Mouse (Mus musculus): ENCODE data around the gene Gm6676. TPM values are rescaled to one million over a fixed set of nuclear protein-coding genes. Genes with fewer than 3 reads are reported as not detected.

The Gm6676 gene
- not detected in 2 replicates for polyA plus RNA-seq (2015; fragmentation: Nextera tagmentation; extraction: Ambion mirVana)

GRCm38 (mm10) chr14:7125312-7125711 is at the start of gene Gm6676:
Gm6676 (minus strand) TSS chr14:7125412.

GRCm38 (mm10) chr14:7174483-7174971 is 49.3 kb upstream of the Gm6676 start, which contains the start of gene Gm3512:
Gm3512 (minus strand) TSS chr14:7174533.

GRCm38 (mm10) chr14:7100521-7100920 is 24.7 kb downstream of the Gm6676 start, which contains the start of gene Gm3696:
Gm3696 (minus strand) TSS chr14:7100621.

Other genes starting within 250 kb of the Gm6676 start
- gene Gm3667, start 235.4 kb downstream of the Gm6676 start, polyA plus RNA-seq (2015; fragmentation: Nextera tagmentation; extraction: Ambion mirVana), result 0.07 and 0.13 TPM in 2 replicates
- gene Gm6356, start 151.6 kb downstream of the Gm6676 start, polyA plus RNA-seq (2015; fragmentation: Nextera tagmentation; extraction: Ambion mirVana), result not detected in 2 replicates
- 0.19 and 0.27 TPM in 2 replicates for gene Gm10406, start 98.0 kb downstream of the Gm6676 start, polyA plus RNA-seq (2015; fragmentation: Nextera tagmentation; extraction: Ambion mirVana)
- 0.13 TPM in 1 of 2 replicates, not detected in the other for gene Gm3685, start 80.4 kb downstream of the Gm6676 start, polyA plus RNA-seq (2015; fragmentation: Nextera tagmentation; extraction: Ambion mirVana)
- gene Gm3696, start 24.8 kb downstream of the Gm6676 start, polyA plus RNA-seq (2015; fragmentation: Nextera tagmentation; extraction: Ambion mirVana), result 0.26 TPM in 1 of 2 replicates, not detected in the other
- gene Gm3512, start 49.1 kb upstream of the Gm6676 start, polyA plus RNA-seq (2015; fragmentation: Nextera tagmentation; extraction: Ambion mirVana), result 0.46 and 0.64 TPM in 2 replicates
- not detected in 2 replicates for gene Gm16434, start 69.1 kb upstream of the Gm6676 start, polyA plus RNA-seq (2015; fragmentation: Nextera tagmentation; extraction: Ambion mirVana)
- not detected in 2 replicates for gene Gm3727, start 139.3 kb upstream of the Gm6676 start, polyA plus RNA-seq (2015; fragmentation: Nextera tagmentation; extraction: Ambion mirVana)
- 0.14 and 0.30 TPM in 2 replicates for gene Gm3739, start 189.6 kb upstream of the Gm6676 start, polyA plus RNA-seq (2015; fragmentation: Nextera tagmentation; extraction: Ambion mirVana)
- not detected in 2 replicates for gene Gm5797, start 207.0 kb upstream of the Gm6676 start, polyA plus RNA-seq (2015; fragmentation: Nextera tagmentation; extraction: Ambion mirVana)
- not detected in 2 replicates for gene Gm8374, start 239.7 kb upstream of the Gm6676 start, polyA plus RNA-seq (2015; fragmentation: Nextera tagmentation; extraction: Ambion mirVana)